Mouse (Mus musculus): ENCODE measurements around the gene H2afv.

DNA sequence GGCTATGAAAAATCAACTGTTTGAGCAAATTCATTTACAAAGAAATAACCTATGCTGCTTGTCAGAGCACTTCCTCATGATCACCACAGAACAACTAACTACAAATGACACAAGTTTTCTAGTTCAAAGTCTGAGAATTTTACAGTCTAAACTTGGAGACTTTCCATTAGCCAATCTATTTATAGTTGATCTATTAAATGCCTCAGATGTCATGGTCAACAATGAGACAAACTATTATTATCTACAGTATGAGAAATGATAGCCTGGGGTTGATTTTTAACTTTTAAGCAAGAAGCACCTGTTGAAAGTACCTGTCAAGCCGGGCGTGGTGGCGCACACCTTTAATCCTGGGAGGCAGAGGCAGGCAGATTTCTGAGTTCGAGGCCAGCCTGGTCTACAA is 1.7 kb downstream of the H2afv start:
- TF ChIP-seq CTCF (IDR thresholded peaks at IDR 0.05; ENCODE audit: low read depth, low read length) (no peak), GATA1 (IDR thresholded peaks at IDR 0.05; ENCODE audit: borderline replicate concordance, low read length) (no peak)

Measured in G1E (cell line).